Mouse (Mus musculus) lung, postnatal 36 days (tissue): Measurements from ENCODE around the gene Shroom4.

Experiments used
- DNase-seq: peaks from one replicate; pipeline ENCODE4 v3.0.0; 2022; ENCODE audit warnings: mixed read lengths

The Shroom4 gene

GRCm38 (mm10) chrX:6496374-6496773, 96.7 kb downstream of the Shroom4 start:
- no peak for DNase-seq

- no peak for DNase-seq
These were observed 102.2 kb downstream of the Shroom4 start for GRCm38 (mm10) chrX:6501850-6502249.

DNA sequence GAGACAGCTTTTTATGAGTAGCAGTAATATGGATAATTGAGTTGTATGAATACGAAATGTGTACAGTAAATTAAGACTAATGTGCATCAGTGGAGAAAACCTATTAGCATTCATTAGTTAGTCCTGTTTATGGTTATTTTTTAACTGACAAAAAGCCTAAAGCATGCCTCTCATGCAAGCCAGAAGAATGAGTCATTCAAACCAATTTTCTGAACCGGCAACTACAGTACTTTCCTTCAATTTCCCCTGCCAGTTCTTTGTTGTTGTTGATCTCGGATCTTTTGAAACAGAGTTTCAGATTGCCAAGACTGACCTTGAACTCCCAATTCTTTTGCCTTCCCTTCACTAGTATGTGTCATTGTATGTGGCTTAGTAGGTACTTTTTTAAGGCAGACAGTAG, 117.6 kb downstream of the Shroom4 start:
- DNase-seq, result no peak

DNA sequence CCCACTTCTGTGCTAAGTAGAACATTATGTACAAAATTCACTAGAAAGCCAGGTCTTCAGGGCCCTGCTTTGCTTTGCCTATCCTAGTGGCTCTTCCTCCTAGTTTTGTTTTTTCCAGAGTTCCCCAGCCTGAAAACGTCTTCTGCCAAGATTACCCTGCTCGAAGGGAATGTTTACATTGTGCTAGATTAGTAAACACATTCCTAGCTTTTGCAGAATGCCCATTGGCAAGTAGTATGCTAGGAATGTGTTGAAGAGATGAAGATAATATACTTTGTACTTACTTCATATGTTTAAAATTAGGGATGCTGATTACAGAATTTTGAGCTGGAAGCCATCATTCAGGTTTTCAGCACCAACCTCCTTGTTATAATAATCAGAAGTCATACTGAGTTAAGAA, 118.8 kb downstream of the Shroom4 start:
- DNase-seq, result no peak

DNA sequence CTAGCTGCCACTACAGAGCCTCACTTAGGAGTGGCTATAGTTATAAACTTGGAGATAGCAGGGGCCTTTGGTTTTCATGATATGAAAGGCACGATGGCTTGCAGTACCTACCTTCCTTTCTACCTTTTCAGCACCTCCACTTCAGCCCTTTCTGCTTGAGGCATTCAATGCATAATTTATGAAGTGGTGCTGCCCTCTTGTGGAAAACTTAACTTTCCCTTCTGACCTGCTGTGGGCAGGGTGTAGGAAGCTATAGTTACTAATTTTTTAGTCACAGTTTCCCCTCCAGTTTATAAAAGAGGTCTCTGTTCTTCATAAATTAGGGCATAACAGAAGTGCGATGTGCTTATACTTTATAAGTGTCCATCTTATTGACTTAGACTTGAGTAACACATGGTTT, 123.3 kb downstream of the Shroom4 start:
- peak; percentile 63 for DNase-seq

DNA sequence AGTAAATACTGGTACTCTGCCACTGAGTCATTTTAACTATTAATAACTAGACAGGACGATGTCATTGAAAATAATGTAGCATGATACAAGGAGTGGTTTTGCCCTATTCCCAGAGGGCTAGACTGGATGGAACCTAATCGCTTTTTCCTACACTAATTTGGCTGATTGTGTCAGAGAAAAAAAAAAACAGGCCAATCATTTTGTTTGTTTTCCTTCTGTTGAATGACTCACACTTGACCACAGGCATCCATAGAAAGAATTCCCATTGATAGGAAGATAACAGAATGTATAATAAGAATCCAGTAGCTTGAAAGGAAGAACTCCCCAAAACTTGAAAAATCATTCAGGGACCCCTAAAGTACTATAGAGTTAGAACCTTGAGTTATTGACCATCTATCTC, 137.0 kb downstream of the Shroom4 start:
- DNase-seq, result no peak

DNA sequence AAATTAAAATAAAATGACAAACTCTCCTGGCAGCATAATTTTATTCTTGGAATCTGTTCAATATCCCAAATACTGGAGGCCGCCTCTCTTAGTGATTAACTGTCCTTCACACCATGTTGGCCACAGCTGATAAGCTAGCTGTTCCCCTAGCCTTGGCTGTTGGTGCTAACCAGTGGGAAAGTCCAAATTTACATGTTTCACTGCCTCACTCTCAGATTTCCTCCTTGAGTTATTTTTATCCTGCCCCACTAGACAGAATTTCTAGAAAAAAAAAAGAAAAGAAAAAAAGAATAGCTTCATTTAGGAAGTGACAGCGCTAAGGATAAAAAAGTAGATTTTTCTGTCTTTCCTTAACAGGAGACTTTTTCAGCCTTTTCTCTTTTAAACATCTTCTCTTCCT, 138.0 kb downstream of the Shroom4 start:
- DNase-seq, result no peak

GRCm38 (mm10) chrX:6565066-6565465, 165.4 kb downstream of the Shroom4 start:
- DNase-seq, result no peak

DNA sequence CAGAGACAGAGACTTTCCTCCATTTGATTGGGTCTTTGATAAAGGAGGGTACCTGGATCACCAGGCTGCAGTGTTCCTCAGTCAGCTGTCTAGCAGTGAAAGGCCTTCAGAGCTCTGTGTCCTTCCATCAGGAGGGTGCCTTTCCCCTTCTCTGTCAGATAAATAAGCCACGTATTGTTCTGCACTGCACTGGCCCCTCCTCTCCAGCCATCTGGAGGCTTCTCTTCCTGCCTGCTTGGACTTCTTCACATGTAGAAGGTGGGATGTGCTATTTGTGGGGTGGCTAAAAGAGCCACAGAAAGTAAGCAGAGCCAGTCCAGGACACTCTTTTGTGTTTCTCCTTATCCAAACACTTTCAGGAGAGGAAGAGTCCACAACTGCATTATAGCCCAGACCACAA, 174.9 kb downstream of the Shroom4 start:
- DNase-seq, result peak; percentile 7

DNA sequence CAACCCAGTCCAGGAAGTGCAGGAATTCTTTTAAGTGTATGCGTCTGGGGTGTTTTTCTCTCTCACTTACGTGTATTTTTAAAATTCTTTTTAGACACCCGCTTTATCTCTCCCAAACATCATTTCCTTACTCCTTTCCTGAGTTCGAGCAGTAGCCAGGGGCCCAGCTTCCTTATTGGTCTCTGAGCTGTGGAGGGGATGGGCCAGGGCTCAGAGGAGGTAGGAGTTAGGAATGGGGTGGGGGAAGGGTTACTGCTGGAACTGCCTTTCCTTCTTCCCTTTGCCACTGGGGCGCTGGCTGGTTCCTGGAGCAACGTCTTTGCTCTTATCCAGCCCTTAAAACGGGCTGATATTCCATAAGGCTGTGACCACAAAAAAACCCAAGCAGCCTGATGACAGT, 177.3 kb downstream of the Shroom4 start:
- peak; percentile 69 for DNase-seq

GRCm38 (mm10) chrX:6580671-6581070, 181.0 kb downstream of the Shroom4 start:
- DNase-seq, result peak; percentile 26

- DNase-seq, result peak; percentile 22
These were observed 181.5 kb downstream of the Shroom4 start for GRCm38 (mm10) chrX:6581181-6581580.

DNA sequence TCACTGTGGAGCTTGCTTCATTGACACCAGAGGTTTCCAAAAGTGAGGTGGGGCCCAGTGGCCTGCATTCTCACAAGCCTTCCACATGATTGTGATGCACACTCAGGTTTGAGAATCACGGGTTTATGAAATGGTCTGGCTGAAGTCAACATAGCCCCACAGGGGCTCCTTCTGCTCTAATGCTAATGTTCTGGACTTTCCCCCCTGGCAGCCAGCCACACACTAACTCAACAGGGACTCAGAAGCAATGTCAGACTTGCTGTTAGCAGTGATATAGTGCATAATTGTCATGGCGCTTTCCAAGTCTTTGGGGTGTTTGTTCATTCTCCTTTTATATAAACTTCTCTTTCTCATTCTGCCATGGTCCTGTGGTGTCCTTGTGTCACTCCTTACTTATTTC, 183.0 kb downstream of the Shroom4 start:
- no peak for DNase-seq

GRCm38 (mm10) chrX:6594183-6594582, 194.5 kb downstream of the Shroom4 start:
- DNase-seq, result no peak

DNA sequence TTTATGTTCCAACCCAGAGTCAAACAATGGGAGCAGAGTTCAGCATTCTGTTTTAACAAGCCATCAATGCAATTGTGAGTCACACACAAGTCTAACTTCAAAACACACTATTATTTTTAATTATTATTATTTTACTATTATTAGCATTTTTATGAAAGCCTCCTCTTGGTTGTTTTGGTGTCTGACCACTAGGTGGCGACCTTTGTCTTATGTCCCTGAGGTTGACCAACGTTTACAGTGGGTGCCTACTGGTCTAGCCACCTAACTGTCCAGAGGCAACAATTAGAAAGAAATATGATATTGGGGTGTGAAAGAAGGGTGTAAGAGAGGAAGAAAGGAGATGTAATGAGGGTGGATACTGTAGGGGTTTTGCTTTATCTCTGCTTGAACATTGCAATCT, 254.4 kb downstream of the Shroom4 start:
- DNase-seq, result peak; percentile 29

DNA sequence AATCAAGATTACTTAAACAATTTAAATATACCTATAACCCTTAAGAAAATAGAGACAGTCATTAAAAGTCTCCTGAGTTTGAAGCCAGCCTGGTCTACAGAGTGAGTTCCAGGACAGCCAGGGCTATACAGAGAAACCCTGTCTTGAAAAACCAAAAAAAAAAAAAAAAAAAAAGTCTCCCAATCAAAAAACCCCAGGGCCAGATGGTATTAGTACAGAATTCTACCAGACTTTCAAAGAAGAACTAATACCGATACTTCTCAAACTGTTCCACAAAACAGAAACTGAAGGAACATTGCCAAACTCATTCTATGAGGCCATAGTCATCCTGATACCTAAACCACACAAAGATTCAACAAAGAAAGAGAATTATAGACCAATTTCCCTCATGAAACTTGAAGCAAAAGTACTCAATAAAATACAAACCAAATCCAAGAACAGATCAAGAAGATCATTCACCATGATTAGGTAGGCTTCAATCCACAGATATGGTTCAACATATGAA, 259.2 kb downstream of the Shroom4 start:
- no peak for DNase-seq
